Mouse (Mus musculus) G1E-ER4 (cell line): ENCODE measurements around the gene Flt3. TPM values are rescaled to one million over a fixed set of nuclear protein-coding genes. Genes with fewer than 3 reads are reported as not detected.

ENCODE experiments used
- GATA1 ChIP-seq: IDR thresholded peaks from one replicate; pipeline ENCODE4 v1.8.0; 2012; ENCODE audit warnings: low read length, inconsistent platforms
- polyA plus RNA-seq: library from polyadenylated mRNA; stranded (reverse); fragments of >175 nt; gene quantifications from 2 replicates; pipeline ENCODE4 v1.2.3, GENCODE M21; 2012

Gene Flt3
- polyA plus RNA-seq, 1 experiment = not detected

- TF ChIP-seq GATA1 = no peak
These were observed 59.4 kb downstream of the Flt3 start for GRCm38 (mm10) chr5:147340741-147341414.

- TF ChIP-seq GATA1 = no peak
These were observed 60.7 kb downstream of the Flt3 start for GRCm38 (mm10) chr5:147339560-147339959.

- no peak for TF ChIP-seq GATA1
These were observed 61.3 kb downstream of the Flt3 start for GRCm38 (mm10) chr5:147338967-147339366.

GRCm38 (mm10) chr5:147332711-147333110 lies 67.6 kb downstream of the Flt3 start:
- TF ChIP-seq GATA1 = no peak

- TF ChIP-seq GATA1 = no peak
These were observed 68.7 kb downstream of the Flt3 start for GRCm38 (mm10) chr5:147331547-147331946.

GRCm38 (mm10) chr5:147329946-147330345 lies 70.3 kb downstream of the Flt3 start:
- TF ChIP-seq GATA1 = no peak

- TF ChIP-seq GATA1 = no peak
These were observed 72.7 kb downstream of the Flt3 start for GRCm38 (mm10) chr5:147327636-147328035.

GRCm38 (mm10) chr5:147325931-147326330 lies 74.4 kb downstream of the Flt3 start:
- TF ChIP-seq GATA1 = no peak

- no peak for TF ChIP-seq GATA1
These were observed 76.9 kb downstream of the Flt3 start for GRCm38 (mm10) chr5:147323237-147323917.

- TF ChIP-seq GATA1 = no peak
These were observed 78.1 kb downstream of the Flt3 start, which contains the start of gene Urad for GRCm38 (mm10) chr5:147322183-147322582. Urad (minus strand) TSS chr5:147322440.

- no peak for TF ChIP-seq GATA1
These were observed 80.6 kb downstream of the Flt3 start for GRCm38 (mm10) chr5:147319653-147320052.

- TF ChIP-seq GATA1 = no peak
These were observed 82.3 kb downstream of the Flt3 start for GRCm38 (mm10) chr5:147317991-147318390.

- no peak for TF ChIP-seq GATA1
These were observed 83.0 kb downstream of the Flt3 start for GRCm38 (mm10) chr5:147317321-147317720.

- TF ChIP-seq GATA1 = no peak
These were observed 84.7 kb downstream of the Flt3 start for GRCm38 (mm10) chr5:147315432-147316075.

GRCm38 (mm10) chr5:147314646-147315431 lies 85.5 kb downstream of the Flt3 start:
- TF ChIP-seq GATA1 = no peak
